Mouse (Mus musculus) thymus, adult 2 months (tissue): ENCODE data around the gene Aar2.

Experiments
- CTCF ChIP-seq: fragments of 200-500 bp; IDR thresholded peaks from 2 replicates; pipeline ENCODE4 v1.5.1; 2012; ENCODE audit warnings: mild to moderate bottlenecking, control low read depth, low read length, moderate library complexity, borderline replicate concordance; ENCODE audit not compliant: control insufficient read depth, poor library complexity, insufficient read depth; ENCODE audit errors: extremely low read depth
- POLR2A ChIP-seq: fragments of 200-500 bp; IDR thresholded peaks from 2 replicates; pipeline ENCODE4 v1.6.1; 2012; ENCODE audit warnings: mild to moderate bottlenecking, low read length, control low read depth, moderate library complexity; ENCODE audit not compliant: control insufficient read depth, poor library complexity, insufficient read depth; ENCODE audit errors: extremely low read depth

DNA sequence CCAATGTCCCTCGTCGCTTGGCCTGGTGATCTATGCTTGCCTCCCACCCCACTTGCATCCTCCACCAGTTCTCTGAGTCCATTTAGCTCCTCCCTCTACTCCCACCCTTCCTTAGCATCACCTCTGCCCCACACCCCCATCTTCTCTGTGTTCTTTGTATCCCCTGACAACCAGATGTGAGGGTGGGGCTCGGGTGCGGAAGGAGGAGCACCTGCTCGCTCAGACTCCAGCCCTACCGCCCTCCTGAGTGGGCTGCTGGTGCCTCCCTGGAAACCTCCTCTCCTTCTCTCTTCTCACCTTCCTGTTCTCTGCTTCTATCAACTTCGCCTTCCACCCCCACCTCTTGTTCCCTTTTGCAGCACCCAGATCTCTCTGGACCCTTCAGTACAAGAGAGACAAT lies 35.4 kb upstream of the Aar2 start:
- no peak for TF ChIP-seq POLR2A
- no peak for TF ChIP-seq CTCF
